Mouse (Mus musculus): ENCODE measurements around the gene Avpi1.
A peak's percentile ranks its signal among the peaks of the same experiment; 100 is the strongest.

Gene Avpi1

GRCm38 (mm10) chr19:42128787-42129508 is at the start of gene Avpi1:
TSS of gene Avpi1 (minus strand) at chr19:42129059.
- DNase-seq (ENCODE audit: low read depth, low spot score), result peak; percentile 88

GRCm38 (mm10) chr19:42177461-42177860 is 48.6 kb upstream of the Avpi1 start:
- no peak for DNase-seq (ENCODE audit: low read depth, low spot score)

GRCm38 (mm10) chr19:42176841-42177240 is 48.0 kb upstream of the Avpi1 start:
- DNase-seq (ENCODE audit: low read depth, low spot score), result no peak

- peak; percentile 89 for DNase-seq (ENCODE audit: low read depth, low spot score)
These were observed 41.4 kb upstream of the Avpi1 start for GRCm38 (mm10) chr19:42170025-42170969.

GRCm38 (mm10) chr19:42169322-42169975 is 40.6 kb upstream of the Avpi1 start:
- DNase-seq (ENCODE audit: low read depth, low spot score), result no peak

GRCm38 (mm10) chr19:42167489-42167888 is 38.6 kb upstream of the Avpi1 start:
- DNase-seq (ENCODE audit: low read depth, low spot score), result no peak

GRCm38 (mm10) chr19:42166766-42167165 is 37.9 kb upstream of the Avpi1 start:
- DNase-seq (ENCODE audit: low read depth, low spot score), result no peak

- DNase-seq (ENCODE audit: low read depth, low spot score), result peak; percentile 68
These were observed 37.3 kb upstream of the Avpi1 start for GRCm38 (mm10) chr19:42166130-42166529.

- DNase-seq (ENCODE audit: low read depth, low spot score), result no peak
These were observed 35.3 kb upstream of the Avpi1 start for GRCm38 (mm10) chr19:42164188-42164587.

- no peak for DNase-seq (ENCODE audit: low read depth, low spot score)
These were observed 34.9 kb upstream of the Avpi1 start, which contains the start of gene Zfyve27 for GRCm38 (mm10) chr19:42163764-42164163. TSS of gene Zfyve27 (plus strand) at chr19:42163951.

- no peak for DNase-seq (ENCODE audit: low read depth, low spot score)
These were observed 29.6 kb upstream of the Avpi1 start for GRCm38 (mm10) chr19:42158246-42159017.

GRCm38 (mm10) chr19:42157493-42158237 is 28.8 kb upstream of the Avpi1 start:
- DNase-seq (ENCODE audit: low read depth, low spot score), result no peak

GRCm38 (mm10) chr19:42151990-42152389 is 23.1 kb upstream of the Avpi1 start:
- DNase-seq (ENCODE audit: low read depth, low spot score), result peak; percentile 78

- no peak for DNase-seq (ENCODE audit: low read depth, low spot score)
These were observed 19.7 kb upstream of the Avpi1 start for GRCm38 (mm10) chr19:42148569-42148860.

- DNase-seq (ENCODE audit: low read depth, low spot score), result no peak
These were observed 19.1 kb upstream of the Avpi1 start for GRCm38 (mm10) chr19:42147769-42148568.

- DNase-seq (ENCODE audit: low read depth, low spot score), result no peak
These were observed 18.4 kb upstream of the Avpi1 start, which contains the start of gene Marveld1 for GRCm38 (mm10) chr19:42147170-42147768. TSS of gene Marveld1 (plus strand) at chr19:42147400.

GRCm38 (mm10) chr19:42146276-42147010 is 17.6 kb upstream of the Avpi1 start:
- DNase-seq (ENCODE audit: low read depth, low spot score), result no peak

- no peak for DNase-seq (ENCODE audit: low read depth, low spot score)
These were observed 16.9 kb upstream of the Avpi1 start for GRCm38 (mm10) chr19:42145731-42146130.

GRCm38 (mm10) chr19:42145210-42145609 is 16.4 kb upstream of the Avpi1 start:
- DNase-seq (ENCODE audit: low read depth, low spot score), result no peak

Measured in retina, postnatal 7 days (tissue).